Mouse (Mus musculus) liver, embryonic 15.5 days (tissue): ENCODE data around the gene Birc6. TPM values are rescaled to one million over a fixed set of nuclear protein-coding genes. Genes with fewer than 3 reads are reported as not detected.

ENCODE experiments used
- ATAC-seq: fragments of 200-750 bp; cut with Nextera tagmentation; 2 replicates; pipeline ENCODE4 v1.8.0; 2017; ENCODE audit warnings: moderate number of reproducible peaks, mild to moderate bottlenecking, moderate library complexity; ENCODE audit not compliant: insufficient read depth
- H3K27ac ChIP-seq: fragments of 300-500 bp; sonication (generic); replicated peaks from 2 replicates; pipeline ENCODE4 v1.5.1; 2015; ENCODE audit warnings: mild to moderate bottlenecking, inconsistent platforms
- H3K27me3 ChIP-seq: fragments of 300-500 bp; sonication (generic); 2 replicates; pipeline ENCODE4 v1.6.1; 2015; ENCODE audit warnings: mild to moderate bottlenecking, inconsistent platforms
- H3K36me3 ChIP-seq: fragments of 300-500 bp; sonication (generic); replicated peaks from 2 replicates; pipeline ENCODE4 v1.6.1; 2015; ENCODE audit warnings: moderate library complexity, mild to moderate bottlenecking, inconsistent platforms
- H3K4me1 ChIP-seq: fragments of 300-500 bp; sonication (generic); replicated peaks from 2 replicates; pipeline ENCODE4 v1.6.1; 2015; ENCODE audit warnings: inconsistent platforms
- H3K4me2 ChIP-seq: fragments of 300-500 bp; sonication (generic); 2 replicates; pipeline ENCODE4 v1.6.1; 2015; ENCODE audit warnings: moderate library complexity, mild to moderate bottlenecking, inconsistent platforms
- H3K4me3 ChIP-seq: fragments of 300-500 bp; sonication (generic); replicated peaks from 2 replicates; pipeline ENCODE4 v1.5.1; 2015; ENCODE audit warnings: mild to moderate bottlenecking, inconsistent platforms
- H3K9ac ChIP-seq: fragments of 300-500 bp; sonication (generic); 2 replicates; pipeline ENCODE4 v1.6.1; 2015; ENCODE audit warnings: moderate library complexity, mild to moderate bottlenecking, inconsistent platforms
- H3K9me3 ChIP-seq: fragments of 300-500 bp; sonication (generic); replicated peaks from 2 replicates; pipeline ENCODE4 v1.6.1; 2016; ENCODE audit warnings: inconsistent platforms
- WGBS: fragments of 180-500 bp; shearing (Covaris S2); methylation state at CpG from one replicate; pipeline ENCODE4 v1.1.7; 2015; ENCODE audit warnings: mixed read lengths; ENCODE audit not compliant: insufficient replicate concordance; 5-methylcytosine and 5-hydroxymethylcytosine counted together
- polyA plus RNA-seq: library from polyadenylated mRNA; unstranded; fragments of >200 nt; fragmentation: Nextera tagmentation; extraction: Ambion mirVana; gene quantifications from 2 replicates; pipeline ENCODE4 v1.2.1, GENCODE M21; 2015

Gene Birc6
- 25.3 and 26.1 TPM in 2 replicates for polyA plus RNA-seq

DNA sequence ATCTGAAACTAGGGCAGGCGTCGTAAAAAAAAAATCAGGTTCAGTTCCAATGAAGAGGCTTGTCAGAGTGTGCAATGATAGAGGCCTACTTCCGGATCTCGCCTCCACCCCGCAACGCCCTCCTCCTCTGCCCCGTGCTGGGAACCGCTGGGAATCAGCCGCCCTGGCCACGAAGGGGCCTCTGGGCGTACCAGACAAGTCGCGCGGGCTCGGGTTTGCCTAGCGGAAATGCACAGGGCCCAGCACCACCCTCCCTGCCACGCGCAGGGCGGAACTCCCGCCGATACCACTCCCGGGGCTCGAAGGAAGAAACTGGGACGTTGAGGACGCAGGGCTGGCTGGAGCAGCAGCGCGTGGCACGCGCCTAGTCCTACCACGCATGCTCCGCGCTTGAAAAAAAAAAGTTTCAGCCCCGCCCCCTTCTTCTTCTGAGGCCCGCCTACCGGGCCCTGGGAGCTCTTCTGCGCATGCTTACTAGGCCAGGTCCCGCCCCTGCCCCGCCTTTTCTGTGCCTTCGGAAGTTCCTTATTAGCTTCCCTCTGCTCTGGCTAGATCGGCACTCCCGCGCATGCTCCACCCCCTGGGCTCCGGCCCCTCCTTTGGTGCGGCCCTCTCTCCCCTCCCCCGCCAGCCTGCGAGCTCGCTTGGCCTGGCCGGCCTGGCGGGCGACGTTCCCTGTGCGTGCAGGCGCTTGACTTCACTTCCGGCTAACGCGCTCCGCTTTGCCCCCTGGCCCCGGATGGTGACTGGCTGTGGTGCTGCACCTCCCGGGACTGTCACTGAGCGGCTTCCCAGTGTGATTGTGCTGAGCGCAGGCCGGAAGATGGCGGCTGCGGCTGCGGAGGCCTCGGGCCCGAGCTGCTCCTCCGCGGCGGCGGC lies at the start of gene Birc6:
TSS of gene Birc6 (plus strand) at position 567 of the 879 bp plus-strand sequence.
- ATAC-seq, result peak; percentile 95
- Histone ChIP-seq H3K4me1 (peaks cover 33% of the 10 kb centered on the region), H3K36me3 (no peaks in the 10 kb centered on the region), H3K27me3 (no peaks in the 10 kb centered on the region), H3K9me3 (no peaks in the 10 kb centered on the region), H3K9ac (peak within 1 kb of the TSS; percentile 94), H3K4me2 (peak within 1 kb of the TSS; percentile 94), H3K4me3 (peak within 1 kb of the TSS; percentile 95), H3K27ac (peak within 1 kb of the TSS; percentile 99)
- under 1% methylated on average over 71 of the region's 71 CpGs for WGBS

DNA sequence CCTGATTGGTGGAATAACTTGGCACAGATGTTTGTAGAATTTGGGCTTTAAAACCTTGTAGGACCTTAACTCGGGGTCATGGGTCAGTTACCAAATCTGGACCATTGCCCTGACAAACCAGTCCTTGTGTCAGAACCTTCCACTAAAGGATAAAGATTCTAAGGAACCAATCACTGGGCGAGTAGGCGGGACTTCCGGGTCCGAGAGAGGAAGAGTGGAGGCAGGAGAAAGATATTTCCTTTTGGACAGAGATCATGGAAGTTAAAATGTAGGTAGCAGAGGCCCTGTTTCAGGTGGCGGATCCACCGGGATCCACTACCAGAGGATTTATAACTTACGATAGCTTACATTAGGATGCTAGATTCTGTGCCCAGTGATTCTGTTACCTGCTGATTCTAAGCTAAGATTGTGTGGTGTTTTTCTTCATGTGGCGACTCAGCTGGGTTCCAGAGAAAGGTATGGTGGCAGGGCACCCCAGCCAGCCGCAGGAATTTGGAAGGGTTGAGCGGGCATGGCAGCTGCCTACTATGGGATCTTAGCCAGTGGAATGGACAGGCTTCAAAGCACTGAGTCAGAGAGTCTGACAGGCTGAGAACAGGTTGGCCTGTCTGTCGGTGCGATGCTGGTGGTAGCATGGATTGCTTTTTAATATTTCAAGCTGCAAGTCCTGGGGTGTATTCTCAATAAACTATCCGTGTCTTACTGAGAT lies 47.6 kb upstream of the Birc6 start:
- no peak overlapping the region for H3K27ac ChIP-seq
- H3K9me3 ChIP-seq, result no peaks in the 10 kb centered on the region
- no peaks in the 10 kb centered on the region for H3K27me3 ChIP-seq
- H3K4me3 ChIP-seq, result no peak overlapping the region
- no peak for ATAC-seq
- no peaks in the 10 kb centered on the region for H3K36me3 ChIP-seq
- H3K4me2 ChIP-seq, result no peak overlapping the region
- no peaks in the 10 kb centered on the region for H3K4me1 ChIP-seq
- no peak overlapping the region for H3K9ac ChIP-seq
- 67% methylated on average over 14 of the region's 14 CpGs for WGBS

DNA sequence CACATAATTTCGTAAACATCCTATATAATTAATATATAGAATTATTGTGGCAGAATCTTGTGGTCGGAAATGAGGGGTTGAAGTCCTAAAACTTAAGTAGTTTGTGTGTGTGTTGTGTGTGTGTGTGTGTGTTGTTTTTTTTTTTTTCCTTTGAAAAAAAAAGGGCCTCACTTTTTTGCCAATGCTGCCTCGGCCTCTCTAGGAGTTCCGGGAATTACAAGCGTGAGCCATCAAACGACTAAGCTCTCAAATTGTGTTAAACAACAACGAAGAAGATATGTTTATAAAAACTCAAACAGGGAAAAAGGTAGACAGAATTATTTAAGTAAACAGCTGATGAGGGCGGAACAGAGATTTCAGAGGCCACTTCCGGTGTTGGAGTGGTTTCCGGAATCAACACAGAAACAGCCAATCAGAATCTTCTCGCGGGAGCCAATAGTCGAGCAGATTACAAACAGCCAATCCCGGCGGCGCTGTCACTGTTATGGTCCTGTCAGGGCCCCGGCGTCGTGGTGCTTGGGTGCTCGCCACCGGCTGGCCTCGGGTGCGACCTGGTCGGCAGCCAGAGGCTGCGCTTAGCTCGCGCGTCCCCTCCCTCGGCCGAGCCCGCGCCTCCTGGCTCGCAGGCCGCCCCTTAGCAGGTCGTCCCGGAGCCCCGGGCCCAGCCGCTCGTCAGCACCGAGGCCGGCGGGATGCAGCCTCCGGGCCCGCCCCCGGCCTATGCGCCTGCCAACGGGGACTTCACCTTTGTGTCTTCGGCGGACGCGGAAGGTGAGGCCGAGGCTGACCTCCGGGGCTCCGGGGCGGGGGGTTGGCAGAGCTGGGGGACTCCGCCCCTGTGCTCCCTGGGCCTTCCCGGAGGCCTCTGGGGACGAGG lies 38.8 kb upstream of the Birc6 start, which contains the start of gene Yipf4:
TSS of gene Yipf4 (plus strand) at position 470 of the 877 bp plus-strand sequence.
- peak; percentile 98 for ATAC-seq
- Histone ChIP-seq H3K4me2 (peak within 1 kb of the TSS; percentile 70), H3K4me1 (peaks cover 18% of the 10 kb centered on the region), H3K36me3 (peaks cover 24% of the 10 kb centered on the region), H3K27me3 (peaks cover 7% of the 10 kb centered on the region; the same call in 1 of the 2 replicates), H3K27ac (peak within 1 kb of the TSS; percentile 99), H3K9me3 (no peaks in the 10 kb centered on the region), H3K9ac (peak within 1 kb of the TSS; percentile 96), H3K4me3 (peak within 1 kb of the TSS; percentile 98)
- 3% methylated on average over 58 of the region's 58 CpGs for WGBS

DNA sequence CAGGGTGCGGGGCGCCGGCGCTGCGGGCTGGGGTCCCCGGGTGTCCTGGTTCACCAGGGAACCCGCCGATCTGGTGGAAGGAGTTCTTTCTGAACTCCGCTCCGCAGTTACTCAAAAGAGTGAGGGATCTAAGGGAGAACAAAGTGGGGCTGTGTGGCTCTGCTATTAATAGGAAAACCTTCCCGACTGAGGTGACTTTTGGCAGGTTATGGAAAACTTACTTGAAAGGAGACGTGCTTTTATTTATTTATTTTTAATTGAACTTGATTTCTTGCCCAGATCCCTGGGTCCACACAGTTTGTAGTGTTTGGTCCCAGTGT lies 38.2 kb upstream of the Birc6 start:
- peaks cover 30% of the 10 kb centered on the region for H3K36me3 ChIP-seq
- H3K4me2 ChIP-seq, result peak overlapping the region; percentile 70
- ATAC-seq, result no peak
- H3K27ac ChIP-seq, result peak overlapping the region; percentile 99
- under 1% methylated on average over 12 of the region's 12 CpGs for WGBS
- peaks cover 7% of the 10 kb centered on the region; the same call in 1 of the 2 replicates for H3K27me3 ChIP-seq
- H3K4me1 ChIP-seq, result peaks cover 18% of the 10 kb centered on the region
- H3K4me3 ChIP-seq, result peak overlapping the region; percentile 98
- no peaks in the 10 kb centered on the region for H3K9me3 ChIP-seq
- H3K9ac ChIP-seq, result peak overlapping the region; percentile 96

DNA sequence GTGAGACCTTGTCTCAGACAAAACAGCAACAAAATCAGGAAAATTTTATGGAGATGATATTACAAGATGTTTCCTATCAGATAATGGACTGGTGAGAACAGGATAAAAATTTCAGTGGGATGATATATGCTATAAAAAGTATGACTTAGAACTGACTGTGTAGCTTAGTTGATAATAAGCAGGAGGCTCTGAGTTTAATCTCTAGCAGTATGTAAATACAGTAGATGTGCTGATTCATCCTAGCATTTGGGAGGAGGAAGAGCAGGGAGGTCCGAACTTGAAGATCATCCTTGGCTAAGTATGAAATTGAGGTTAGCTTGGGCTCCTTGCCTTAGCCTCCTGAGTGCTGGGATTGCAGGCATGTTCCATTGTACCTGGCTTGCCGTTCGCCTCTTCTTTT lies 36.5 kb upstream of the Birc6 start:
- Histone ChIP-seq H3K36me3 (peaks cover 45% of the 10 kb centered on the region), H3K9me3 (no peaks in the 10 kb centered on the region), H3K4me3 (peak overlapping the region; percentile 98), H3K9ac (0 out of 2 replicates have a peak overlapping the region, but pooled peaks have one; percentile 40), H3K27me3 (peaks cover 3% of the 10 kb centered on the region; the same call in 1 of the 2 replicates), H3K4me2 (peak overlapping the region; percentile 70), H3K4me1 (peaks cover 18% of the 10 kb centered on the region), H3K27ac (peak overlapping the region; percentile 99)
- 67% methylated on average over 3 of the region's 3 CpGs for WGBS
- peak; percentile 49 for ATAC-seq

DNA sequence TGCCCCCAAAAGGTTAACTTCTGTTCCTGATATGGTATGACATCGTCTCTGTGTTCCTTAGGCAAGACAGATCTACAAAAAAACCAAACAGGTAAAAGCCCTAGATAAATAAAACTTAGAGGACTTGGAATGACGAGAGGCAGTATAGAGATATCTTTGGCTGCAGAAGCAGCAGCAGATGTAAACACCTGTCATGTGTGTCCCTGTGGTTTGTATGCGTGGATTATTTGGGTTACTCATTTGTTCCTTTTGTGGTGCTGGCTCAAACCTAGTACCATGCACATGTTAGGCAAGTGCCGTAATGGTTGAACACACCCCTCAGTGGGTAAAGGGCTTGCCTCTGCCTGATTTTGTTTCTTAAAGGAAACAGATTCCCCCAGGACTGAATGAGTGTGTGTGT lies 27.9 kb upstream of the Birc6 start:
- no peaks in the 10 kb centered on the region for H3K27me3 ChIP-seq
- no peak overlapping the region for H3K4me2 ChIP-seq
- peaks cover 54% of the 10 kb centered on the region for H3K36me3 ChIP-seq
- WGBS, result 77% methylated on average over 4 of the region's 4 CpGs
- no peak overlapping the region for H3K9ac ChIP-seq
- no peaks in the 10 kb centered on the region for H3K4me1 ChIP-seq
- no peak overlapping the region for H3K27ac ChIP-seq
- no peak overlapping the region for H3K4me3 ChIP-seq
- H3K9me3 ChIP-seq, result no peaks in the 10 kb centered on the region
- no peak for ATAC-seq

DNA sequence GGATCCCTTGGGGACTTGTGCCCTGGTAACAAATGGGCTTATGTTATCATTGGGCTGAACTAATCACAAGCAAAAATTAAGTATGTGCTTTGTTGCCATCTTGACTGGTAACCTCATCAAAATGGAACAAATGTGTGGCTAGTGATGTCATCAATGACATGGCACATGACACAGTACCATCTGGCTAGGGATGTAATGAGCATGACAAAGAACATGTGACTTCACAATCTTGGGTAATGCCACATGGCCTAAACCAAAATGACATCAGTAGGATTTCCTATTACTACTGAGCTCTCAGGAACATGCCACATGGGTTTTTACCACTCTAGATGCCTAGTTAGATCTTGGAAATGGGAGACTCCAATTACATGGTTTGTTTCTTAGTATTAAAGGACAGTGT lies 27.0 kb upstream of the Birc6 start:
- no peaks in the 10 kb centered on the region for H3K4me1 ChIP-seq
- H3K9me3 ChIP-seq, result no peaks in the 10 kb centered on the region
- H3K27me3 ChIP-seq, result no peaks in the 10 kb centered on the region
- H3K4me3 ChIP-seq, result no peak overlapping the region
- no peak overlapping the region for H3K9ac ChIP-seq
- no peak overlapping the region for H3K4me2 ChIP-seq
- H3K27ac ChIP-seq, result no peak overlapping the region
- ATAC-seq, result no peak
- peaks cover 45% of the 10 kb centered on the region for H3K36me3 ChIP-seq

DNA sequence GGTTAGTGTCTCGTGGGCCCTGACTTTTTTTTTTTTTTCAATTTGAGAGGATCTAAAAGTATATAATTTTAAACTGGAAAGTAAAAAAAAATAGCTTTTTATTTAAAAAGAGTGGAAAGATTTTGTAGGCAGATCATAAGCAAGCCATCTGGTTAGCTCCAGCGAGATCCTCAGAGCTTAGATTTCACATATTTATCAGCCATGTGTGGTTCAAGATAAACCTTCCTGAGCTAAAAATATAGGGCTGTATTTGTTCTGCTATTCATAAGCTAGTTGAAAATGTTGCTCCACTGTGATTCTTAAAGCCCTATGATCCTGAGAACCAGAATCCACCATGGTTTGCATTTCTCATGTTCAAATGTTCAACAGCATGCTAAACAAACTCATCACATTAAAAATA lies 20.2 kb upstream of the Birc6 start:
- WGBS, result 29% methylated on average over 2 of the region's 2 CpGs
- ATAC-seq, result no peak
- Histone ChIP-seq H3K27ac (no peak overlapping the region), H3K4me3 (no peak overlapping the region), H3K27me3 (no peaks in the 10 kb centered on the region), H3K36me3 (no peaks in the 10 kb centered on the region), H3K9ac (no peak overlapping the region), H3K4me2 (no peak overlapping the region), H3K9me3 (no peaks in the 10 kb centered on the region), H3K4me1 (no peaks in the 10 kb centered on the region)

DNA sequence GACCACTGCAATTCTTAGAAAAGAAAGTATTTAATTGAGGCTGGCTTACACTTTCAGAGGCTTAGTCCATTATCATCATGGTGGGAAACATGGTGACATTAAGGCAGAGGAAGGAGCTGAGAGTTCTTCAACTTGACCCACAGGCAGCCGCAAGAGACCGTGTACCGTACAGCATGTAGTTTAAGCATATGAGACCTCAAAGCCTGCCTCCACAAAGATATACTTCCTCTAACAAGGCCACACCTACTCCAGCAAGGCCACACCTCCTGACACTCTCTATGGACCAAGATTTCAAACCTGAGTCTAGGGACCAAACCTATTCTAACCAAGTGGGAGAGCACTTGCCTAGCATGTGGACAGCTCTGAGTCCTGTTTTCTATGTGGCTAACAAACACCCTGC lies 19.5 kb upstream of the Birc6 start:
- Histone ChIP-seq H3K9ac (no peak overlapping the region), H3K27me3 (no peaks in the 10 kb centered on the region), H3K36me3 (no peaks in the 10 kb centered on the region), H3K4me2 (no peak overlapping the region), H3K4me1 (no peaks in the 10 kb centered on the region), H3K9me3 (no peaks in the 10 kb centered on the region), H3K27ac (no peak overlapping the region), H3K4me3 (no peak overlapping the region)
- no peak for ATAC-seq
- WGBS, result 47% methylated on average over 3 of the region's 3 CpGs

DNA sequence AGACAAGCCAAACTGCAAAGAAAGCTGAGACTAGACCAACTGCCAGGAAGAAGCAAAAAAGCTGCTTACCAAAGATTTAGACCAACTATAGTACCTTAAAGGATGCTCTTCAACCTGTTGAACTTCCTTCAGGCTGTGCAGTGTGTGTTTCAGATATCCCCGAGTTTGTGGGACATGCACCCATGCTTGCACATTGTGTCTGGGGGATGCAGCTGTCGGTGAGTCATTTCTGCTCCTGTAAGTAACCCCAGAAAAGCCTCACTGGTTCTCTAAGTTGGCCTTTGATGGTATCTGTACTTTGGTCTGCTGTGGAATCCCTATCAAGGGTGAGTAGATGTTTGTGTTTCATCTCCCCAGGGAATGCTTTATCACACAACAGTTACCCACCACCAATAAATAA lies 15.8 kb upstream of the Birc6 start:
- Histone ChIP-seq H3K4me2 (no peak overlapping the region), H3K4me1 (no peaks in the 10 kb centered on the region), H3K9ac (no peak overlapping the region), H3K27me3 (no peaks in the 10 kb centered on the region), H3K9me3 (no peaks in the 10 kb centered on the region), H3K27ac (no peak overlapping the region), H3K4me3 (no peak overlapping the region), H3K36me3 (no peaks in the 10 kb centered on the region)
- no peak for ATAC-seq
- WGBS, result 35% methylated on average over 2 of the region's 2 CpGs
